Mouse (Mus musculus) hindbrain, embryonic 12.5 days (tissue): Measurements from ENCODE around the gene Fbxo28. TPM values are rescaled to one million over a fixed set of nuclear protein-coding genes. Genes with fewer than 3 reads are reported as not detected.
A peak's percentile ranks its signal among the peaks of the same experiment; 100 is the strongest.

Source experiments
- ATAC-seq: fragments of 200-750 bp; cut with Nextera tagmentation; 2 replicates; pipeline ENCODE4 v1.8.0; 2017; ENCODE audit warnings: moderate TSS enrichment; ENCODE audit not compliant: low FRiP score
- H3K27ac ChIP-seq: fragments of 300-500 bp; sonication (generic); 2 replicates; pipeline ENCODE4 v1.5.1; 2016; ENCODE audit warnings: mild to moderate bottlenecking
- H3K27me3 ChIP-seq: fragments of 300-500 bp; sonication (generic); 2 replicates; pipeline ENCODE4 v1.6.1; 2016; ENCODE audit warnings: mild to moderate bottlenecking
- H3K36me3 ChIP-seq: fragments of 300-500 bp; sonication (generic); 2 replicates; pipeline ENCODE4 v1.6.1; 2016; ENCODE audit warnings: mild to moderate bottlenecking
- H3K4me1 ChIP-seq: fragments of 300-500 bp; sonication (generic); 2 replicates; pipeline ENCODE4 v1.6.1; 2016
- H3K4me2 ChIP-seq: fragments of 300-500 bp; sonication (generic); replicated peaks from 2 replicates; pipeline ENCODE4 v1.6.1; 2016; ENCODE audit warnings: mild to moderate bottlenecking
- H3K4me3 ChIP-seq: fragments of 300-500 bp; sonication (generic); 2 replicates; pipeline ENCODE4 v1.5.1; 2016; ENCODE audit warnings: mild to moderate bottlenecking
- H3K9ac ChIP-seq: fragments of 300-500 bp; sonication (generic); 2 replicates; pipeline ENCODE4 v1.6.1; 2016; ENCODE audit warnings: mild to moderate bottlenecking, moderate library complexity
- H3K9me3 ChIP-seq: fragments of 300-500 bp; sonication (generic); replicated peaks from 2 replicates; pipeline ENCODE4 v1.6.1; 2016; ENCODE audit warnings: mild to moderate bottlenecking
- WGBS: fragments of 180-500 bp; shearing (Covaris S2); methylation state at CpG from one replicate; pipeline ENCODE4 v1.1.7; 2016; 5-methylcytosine and 5-hydroxymethylcytosine counted together
- polyA plus RNA-seq: library from polyadenylated mRNA; unstranded; fragments of >200 nt; fragmentation: Nextera tagmentation; extraction: Ambion mirVana; gene quantifications from 2 replicates; pipeline ENCODE4 v1.2.1, GENCODE M21; 2016

Gene Fbxo28
- polyA plus RNA-seq, result 35.9 and 36.5 TPM in 2 replicates

GRCm38 (mm10) chr1:182340821-182341781 lies at the start of gene Fbxo28:
Gene Fbxo28, minus strand, starts transcription at chr1:182341629.
- peak within 1 kb of the TSS; percentile 98 for H3K9ac ChIP-seq
- H3K9me3 ChIP-seq, result no peaks in the 10 kb centered on the region
- no peaks in the 10 kb centered on the region for H3K27me3 ChIP-seq
- peaks cover 21% of the 10 kb centered on the region for H3K4me1 ChIP-seq
- no peaks in the 10 kb centered on the region for H3K36me3 ChIP-seq
- under 1% methylated on average over 82 of the region's 93 CpGs for WGBS
- ATAC-seq, result peak; percentile 95
- peak within 1 kb of the TSS; percentile 99 for H3K4me3 ChIP-seq
- H3K27ac ChIP-seq, result peak within 1 kb of the TSS; percentile 91
- H3K4me2 ChIP-seq, result peak within 1 kb of the TSS; percentile 89

- Histone ChIP-seq H3K4me3 (no peak overlapping the region), H3K4me2 (no peak overlapping the region), H3K27ac (no peak overlapping the region), H3K4me1 (no peaks in the 10 kb centered on the region), H3K9ac (no peak overlapping the region), H3K27me3 (no peaks in the 10 kb centered on the region), H3K36me3 (no peaks in the 10 kb centered on the region), H3K9me3 (no peaks in the 10 kb centered on the region)
- 63% methylated on average over 4 of the region's 4 CpGs for WGBS
- no peak for ATAC-seq
Observed at GRCm38 (mm10) chr1:182388729-182389128, 47.3 kb upstream of the Fbxo28 start.

GRCm38 (mm10) chr1:182386449-182386848 lies 45.0 kb upstream of the Fbxo28 start:
- ATAC-seq, result no peak
- H3K4me2 ChIP-seq, result no peak overlapping the region

GRCm38 (mm10) chr1:182383096-182383495 lies 41.7 kb upstream of the Fbxo28 start:
- Histone ChIP-seq H3K4me2 (no peak overlapping the region), H3K27ac (no peak overlapping the region), H3K9ac (no peak overlapping the region), H3K9me3 (no peaks in the 10 kb centered on the region), H3K4me1 (no peaks in the 10 kb centered on the region), H3K36me3 (no peaks in the 10 kb centered on the region), H3K4me3 (no peak overlapping the region), H3K27me3 (no peaks in the 10 kb centered on the region)
- ATAC-seq, result no peak
- WGBS, result 61% methylated on average over 9 of the region's 9 CpGs

More at GRCm38 (mm10) chr1:182386449-182386848, 45.0 kb upstream of the Fbxo28 start:
- Histone ChIP-seq H3K27ac (no peak overlapping the region), H3K4me1 (no peaks in the 10 kb centered on the region), H3K9ac (no peak overlapping the region), H3K4me3 (no peak overlapping the region), H3K36me3 (no peaks in the 10 kb centered on the region), H3K27me3 (no peaks in the 10 kb centered on the region), H3K9me3 (no peaks in the 10 kb centered on the region)
- 89% methylated on average over 8 of the region's 8 CpGs for WGBS

- H3K27ac ChIP-seq, result no peak overlapping the region
- WGBS, result 75% methylated on average over 3 of the region's 3 CpGs
- ATAC-seq, result no peak
- H3K4me1 ChIP-seq, result no peaks in the 10 kb centered on the region
- H3K27me3 ChIP-seq, result no peaks in the 10 kb centered on the region
- no peaks in the 10 kb centered on the region for H3K36me3 ChIP-seq
- H3K9ac ChIP-seq, result no peak overlapping the region
- H3K4me3 ChIP-seq, result no peak overlapping the region
- H3K4me2 ChIP-seq, result no peak overlapping the region
- H3K9me3 ChIP-seq, result no peaks in the 10 kb centered on the region
Observed at GRCm38 (mm10) chr1:182381327-182381726, 39.9 kb upstream of the Fbxo28 start.

- WGBS, result 88% methylated on average over 7 of the region's 7 CpGs
- Histone ChIP-seq H3K4me2 (no peak overlapping the region), H3K27ac (no peak overlapping the region), H3K4me1 (no peaks in the 10 kb centered on the region), H3K9me3 (no peaks in the 10 kb centered on the region), H3K9ac (no peak overlapping the region), H3K27me3 (no peaks in the 10 kb centered on the region), H3K36me3 (no peaks in the 10 kb centered on the region), H3K4me3 (no peak overlapping the region)
- ATAC-seq, result no peak
Observed at GRCm38 (mm10) chr1:182380683-182381082, 39.3 kb upstream of the Fbxo28 start.

GRCm38 (mm10) chr1:182378876-182379275 lies 37.4 kb upstream of the Fbxo28 start:
- WGBS, result 83% methylated on average over 7 of the region's 7 CpGs
- no peak for ATAC-seq
- H3K4me2 ChIP-seq, result no peak overlapping the region
- H3K27ac ChIP-seq, result no peak overlapping the region
- H3K9ac ChIP-seq, result no peak overlapping the region
- H3K27me3 ChIP-seq, result no peaks in the 10 kb centered on the region
- H3K9me3 ChIP-seq, result no peaks in the 10 kb centered on the region
- no peaks in the 10 kb centered on the region for H3K4me1 ChIP-seq
- no peak overlapping the region for H3K4me3 ChIP-seq
- no peaks in the 10 kb centered on the region for H3K36me3 ChIP-seq

- no peak for ATAC-seq
- Histone ChIP-seq H3K4me1 (no peaks in the 10 kb centered on the region), H3K27ac (no peak overlapping the region), H3K9ac (no peak overlapping the region), H3K27me3 (0 out of 2 replicates have a peak, but pooled peaks cover 3% of the 10 kb centered on the region), H3K4me2 (no peak overlapping the region), H3K4me3 (no peak overlapping the region), H3K9me3 (no peaks in the 10 kb centered on the region), H3K36me3 (no peaks in the 10 kb centered on the region)
- WGBS, result 84% methylated on average over 11 of the region's 11 CpGs
Observed at GRCm38 (mm10) chr1:182378205-182378835, 36.9 kb upstream of the Fbxo28 start.

GRCm38 (mm10) chr1:182377519-182377918 lies 36.1 kb upstream of the Fbxo28 start:
- no peaks in the 10 kb centered on the region for H3K9me3 ChIP-seq
- no peak overlapping the region for H3K4me2 ChIP-seq
- H3K9ac ChIP-seq, result no peak overlapping the region
- H3K27ac ChIP-seq, result no peak overlapping the region
- ATAC-seq, result no peak
- no peaks in the 10 kb centered on the region for H3K4me1 ChIP-seq
- 0 out of 2 replicates have a peak, but pooled peaks cover 3% of the 10 kb centered on the region for H3K27me3 ChIP-seq
- H3K36me3 ChIP-seq, result no peaks in the 10 kb centered on the region
- 84% methylated on average over 6 of the region's 6 CpGs for WGBS
- H3K4me3 ChIP-seq, result no peak overlapping the region

GRCm38 (mm10) chr1:182376826-182377225 lies 35.4 kb upstream of the Fbxo28 start:
- Histone ChIP-seq H3K4me1 (no peaks in the 10 kb centered on the region), H3K9me3 (no peaks in the 10 kb centered on the region), H3K36me3 (no peaks in the 10 kb centered on the region), H3K27me3 (0 out of 2 replicates have a peak, but pooled peaks cover 3% of the 10 kb centered on the region), H3K9ac (no peak overlapping the region), H3K4me2 (no peak overlapping the region), H3K4me3 (no peak overlapping the region), H3K27ac (peak overlapping the region; percentile 30; the same call in 1 of the 2 replicates)
- ATAC-seq, result no peak
- WGBS, result 86% methylated on average over 7 of the region's 7 CpGs

- Histone ChIP-seq H3K4me1 (no peaks in the 10 kb centered on the region), H3K27me3 (0 out of 2 replicates have a peak, but pooled peaks cover 3% of the 10 kb centered on the region), H3K4me3 (no peak overlapping the region), H3K9me3 (no peaks in the 10 kb centered on the region), H3K36me3 (no peaks in the 10 kb centered on the region), H3K4me2 (no peak overlapping the region), H3K27ac (no peak overlapping the region), H3K9ac (no peak overlapping the region)
- peak; percentile 83 for ATAC-seq
- 29% methylated on average over 8 of the region's 8 CpGs for WGBS
Observed at GRCm38 (mm10) chr1:182376221-182376620, 34.8 kb upstream of the Fbxo28 start.

- no peak overlapping the region for H3K27ac ChIP-seq
- no peak for ATAC-seq
- no peak overlapping the region for H3K4me2 ChIP-seq
- WGBS, result 86% methylated on average over 8 of the region's 8 CpGs
- no peaks in the 10 kb centered on the region for H3K9me3 ChIP-seq
- no peak overlapping the region for H3K4me3 ChIP-seq
- no peak overlapping the region for H3K9ac ChIP-seq
- H3K4me1 ChIP-seq, result no peaks in the 10 kb centered on the region
- 0 out of 2 replicates have a peak, but pooled peaks cover 3% of the 10 kb centered on the region for H3K27me3 ChIP-seq
- H3K36me3 ChIP-seq, result no peaks in the 10 kb centered on the region
Observed at GRCm38 (mm10) chr1:182371891-182372290, 30.5 kb upstream of the Fbxo28 start.
